Mouse (Mus musculus) ES-E14 (cell line): ENCODE results near the gene Gm20917. TPM values are rescaled to one million over a fixed set of nuclear protein-coding genes. Genes with fewer than 3 reads are reported as not detected.
"Not testable (repeated sequence)": the region's sequence is repeated elsewhere in the genome, so short reads cannot be mapped to it uniquely, and the experiment has no call there.

Experiments used
- DNase-seq: peaks from one replicate; pipeline ENCODE4 v3.0.0-alpha.2; 2013; ENCODE audit warnings: low read depth, low spot score
- H3K27ac ChIP-seq: 2 replicates; pipeline ENCODE4 v1.5.1; 2012; ENCODE audit warnings: low read depth, mild to moderate bottlenecking, low read length, moderate library complexity, mixed read lengths; ENCODE audit not compliant: poor library complexity, insufficient read depth, severe bottlenecking
- H3K36me3 ChIP-seq: 2 replicates; pipeline ENCODE4 v1.6.1; 2012; ENCODE audit warnings: mild to moderate bottlenecking, low read length, moderate library complexity, mixed read lengths; ENCODE audit not compliant: control insufficient read depth, poor library complexity, insufficient read depth, severe bottlenecking
- H3K4me1 ChIP-seq, 2 experiments: fragments of 150-350 bp in 1 of 2; sonication (generic) in 1 of 2; 2 replicates each; pipeline ENCODE4 v1.6.1; 2012; ENCODE audit warnings: low read length in 2 of 2, mild to moderate bottlenecking in 1 of 2, mixed read lengths in 1 of 2; ENCODE audit not compliant: control insufficient read depth in 2 of 2, insufficient read depth in 2 of 2, poor library complexity in 1 of 2
- H3K4me3 ChIP-seq, 2 experiments: fragments of 150-350 bp in 1 of 2; sonication (generic) in 1 of 2; 2 replicates each; pipeline ENCODE4 v1.5.1; 2012; ENCODE audit warnings: low read length in 2 of 2, low read depth in 1 of 2, mild to moderate bottlenecking in 1 of 2, mixed read lengths in 1 of 2; ENCODE audit not compliant: insufficient read depth in 1 of 2, poor library complexity in 1 of 2, severe bottlenecking in 1 of 2
- H3K9ac ChIP-seq: 2 replicates; pipeline ENCODE4 v1.6.1; 2012; ENCODE audit warnings: low read depth, mild to moderate bottlenecking, low read length, mixed read lengths; ENCODE audit not compliant: poor library complexity, insufficient read depth, severe bottlenecking
- H3K9me3 ChIP-seq: fragments of 150-350 bp; sonication (generic); 2 replicates; pipeline ENCODE4 v1.6.1; 2012; ENCODE audit warnings: low read depth, mild to moderate bottlenecking, low read length; ENCODE audit not compliant: control insufficient read depth, insufficient read depth
- in situ Hi-C, 2 experiments: fragments of 600-800 bp; cut with MboI; formaldehyde crosslinking; loops; one replicate each; pipeline ENCODE4 v1.15.1; 2025; ENCODE audit warnings: low sequenced_read_pairs in 2 of 2, inconsistent platforms in 1 of 2; ENCODE audit not compliant: unreplicated experiment in 2 of 2
- total RNA-seq: library from RNA; depleted of rRNA; stranded (reverse); fragments of 300-350 nt; gene quantifications from 2 replicates; pipeline ENCODE4 v1.2.3, GENCODE M21; 2012; rRNA removed

Gm20917 gene
- total RNA-seq, result not detected in 2 replicates

- H3K36me3 ChIP-seq, H3K4me3 ChIP-seq, in situ Hi-C loops, H3K9ac ChIP-seq, H3K9me3 ChIP-seq, DNase-seq, H3K4me1 ChIP-seq, H3K27ac ChIP-seq: not testable (repeated sequence)
These were observed at the start of gene Gm20917 for GRCm38 (mm10) chrY:79151022-79151421. Gene Gm20917, minus strand, starts transcription at chrY:79151122.

Other genes with a start within 250 kb of the Gm20917 start
- not detected in 2 replicates for gene Gm20916, start 168.4 kb upstream of the Gm20917 start, total RNA-seq